Mouse (Mus musculus) layer of hippocampus, adult 11-12 months (tissue): Measurements from ENCODE around the gene Eif4e.

Experiments used
- DNase-seq: peaks from one replicate; pipeline ENCODE4 v3.0.0; 2022; ENCODE audit warnings: low spot score

Eif4e gene

GRCm38 (mm10) chr3:138587137-138587536 lies 61.2 kb downstream of the Eif4e start:
- DNase-seq, result no peak

- no peak for DNase-seq
Measured at GRCm38 (mm10) chr3:138588001-138588400, 62.0 kb downstream of the Eif4e start.

- DNase-seq, result no peak
Measured at GRCm38 (mm10) chr3:138591002-138591401, 65.0 kb downstream of the Eif4e start.

- DNase-seq, result no peak
Measured at GRCm38 (mm10) chr3:138591806-138592365, 65.9 kb downstream of the Eif4e start.

GRCm38 (mm10) chr3:138593131-138593530 lies 67.2 kb downstream of the Eif4e start:
- DNase-seq, result peak; percentile 48

GRCm38 (mm10) chr3:138593911-138594310 lies 67.9 kb downstream of the Eif4e start:
- DNase-seq, result no peak

GRCm38 (mm10) chr3:138601076-138601475 lies 75.1 kb downstream of the Eif4e start:
- no peak for DNase-seq

- no peak for DNase-seq
Measured at GRCm38 (mm10) chr3:138605132-138605531, 79.2 kb downstream of the Eif4e start.

- no peak for DNase-seq
Measured at GRCm38 (mm10) chr3:138608665-138609064, 82.7 kb downstream of the Eif4e start.
